Mouse (Mus musculus) MEL (cell line): ENCODE measurements around the gene Prlhr. TPM values are rescaled to one million over a fixed set of nuclear protein-coding genes. Genes with fewer than 3 reads are reported as not detected.

Experiments
- DNase-seq: peaks from one replicate; pipeline ENCODE4 v3.0.0; 2011; ENCODE audit warnings: low read depth, low spot score
- H3K27ac ChIP-seq: 2 replicates; pipeline ENCODE4 v1.5.1; 2012; ENCODE audit warnings: low read depth, mild to moderate bottlenecking, control low read depth, low read length, moderate library complexity; ENCODE audit not compliant: control insufficient read depth
- H3K27me3 ChIP-seq, 2 experiments: fragments of 150-350 bp in 1 of 2; sonication (generic) in 1 of 2; 2 replicates each; pipeline ENCODE4 v1.6.1; 2012; ENCODE audit warnings: low read length in 2 of 2, mild to moderate bottlenecking in 2 of 2, improper control_type of control experiment in 1 of 2, moderate library complexity in 1 of 2; ENCODE audit not compliant: insufficient read depth in 2 of 2, control insufficient read depth in 1 of 2
- H3K36me3 ChIP-seq, 2 experiments: 2 replicates each; pipeline ENCODE4 v1.6.1; 2012 to 2014; ENCODE audit warnings: low read length in 2 of 2, improper control_type of control experiment in 1 of 2, inconsistent platforms in 1 of 2, mild to moderate bottlenecking in 1 of 2; ENCODE audit not compliant: insufficient read depth in 2 of 2, control insufficient read depth in 1 of 2
- H3K4me1 ChIP-seq, 2 experiments: fragments of 150-350 bp in 1 of 2; sonication (generic) in 1 of 2; 2 replicates each; pipeline ENCODE4 v1.6.1; 2012; ENCODE audit warnings: low read length in 2 of 2, improper control_type of control experiment in 1 of 2, mild to moderate bottlenecking in 1 of 2; ENCODE audit not compliant: insufficient read depth in 2 of 2, control insufficient read depth in 1 of 2
- H3K4me3 ChIP-seq, 2 experiments: fragments of 150-350 bp in 1 of 2; sonication (generic) in 1 of 2; 2 replicates each; pipeline ENCODE4 v1.5.1; 2012; ENCODE audit warnings: low read depth in 2 of 2, low read length in 2 of 2, mild to moderate bottlenecking in 2 of 2, moderate library complexity in 2 of 2, control low read depth in 1 of 2, improper control_type of control experiment in 1 of 2; ENCODE audit not compliant: control insufficient read depth in 1 of 2, insufficient read depth in 1 of 2
- H3K79me2 ChIP-seq: 2 replicates; pipeline ENCODE4 v1.6.1; 2012; ENCODE audit warnings: mild to moderate bottlenecking, low read length, moderate library complexity; ENCODE audit not compliant: control insufficient read depth, poor library complexity, insufficient read depth
- H3K9ac ChIP-seq: 2 replicates; pipeline ENCODE4 v1.6.1; 2012; ENCODE audit warnings: low read depth, mild to moderate bottlenecking, control low read depth, low read length, moderate library complexity; ENCODE audit not compliant: control insufficient read depth, poor library complexity, severe bottlenecking
- H3K9me3 ChIP-seq: fragments of 150-350 bp; sonication (generic); replicated peaks from 2 replicates; pipeline ENCODE4 v1.6.1; 2012; ENCODE audit warnings: mild to moderate bottlenecking, low read length, improper control_type of control experiment, moderate library complexity; ENCODE audit not compliant: insufficient read depth
- BHLHE40 ChIP-seq: IDR thresholded peaks from 2 replicates; pipeline ENCODE4 v1.6.1; 2012; ENCODE audit warnings: low read depth, mild to moderate bottlenecking, inconsistent platforms, low read length, improper control_type of control experiment, borderline replicate concordance
- CHD2 ChIP-seq: IDR thresholded peaks from 2 replicates; pipeline ENCODE4 v1.6.1; 2011; ENCODE audit warnings: low read length, improper control_type of control experiment
- CTCF ChIP-seq, 3 experiments: IDR thresholded peaks in 2 of 3; conservative IDR thresholded peaks in 1 of 3; 2 replicates each; pipeline ENCODE4 v1.5.1; 2011 to 2012; ENCODE audit warnings: low read length in 3 of 3, low read depth in 2 of 3, mild to moderate bottlenecking in 2 of 3, improper control_type of control experiment in 1 of 3, inconsistent platforms in 1 of 3, mixed read lengths in 1 of 3, moderate library complexity in 1 of 3; ENCODE audit not compliant: control insufficient read depth in 1 of 3, insufficient read depth in 1 of 3, poor library complexity in 1 of 3, severe bottlenecking in 1 of 3
- ELF1 ChIP-seq: IDR thresholded peaks from 2 replicates; pipeline ENCODE4 v1.6.1; 2014; ENCODE audit warnings: low read depth, mild to moderate bottlenecking, inconsistent platforms, low read length, improper control_type of control experiment, moderate library complexity
- EP300 ChIP-seq, 2 experiments: IDR thresholded peaks; 2 replicates each; pipeline ENCODE4 v1.6.1; 2011; ENCODE audit warnings: improper control_type of control experiment in 2 of 2, low read length in 2 of 2, low read depth in 1 of 2, mild to moderate bottlenecking in 1 of 2
- ETS1 ChIP-seq: IDR thresholded peaks from 2 replicates; pipeline ENCODE4 v1.6.1; 2012; ENCODE audit warnings: low read depth, mild to moderate bottlenecking, inconsistent platforms, low read length, improper control_type of control experiment, moderate library complexity
- GABPA ChIP-seq: IDR thresholded peaks from 2 replicates; pipeline ENCODE4 v1.6.1; 2012; ENCODE audit warnings: low read depth, mild to moderate bottlenecking, inconsistent platforms, low read length, improper control_type of control experiment, moderate library complexity
- GATA1 ChIP-seq: IDR thresholded peaks from 2 replicates; pipeline ENCODE4 v1.6.1; 2011; ENCODE audit warnings: low read depth, low read length, improper control_type of control experiment
- JUND ChIP-seq: IDR thresholded peaks from 2 replicates; pipeline ENCODE4 v1.6.1; 2011; ENCODE audit warnings: low read depth, mild to moderate bottlenecking, improper control_type of control experiment, low read length
- MXI1 ChIP-seq: IDR thresholded peaks from 2 replicates; pipeline ENCODE4 v1.6.1; 2011; ENCODE audit warnings: mild to moderate bottlenecking, low read depth, low read length, improper control_type of control experiment
- MYB ChIP-seq: IDR thresholded peaks from 2 replicates; pipeline ENCODE4 v1.6.1; 2011; ENCODE audit warnings: mild to moderate bottlenecking, low read depth, low read length, improper control_type of control experiment
- MYC ChIP-seq: IDR thresholded peaks from 2 replicates; pipeline ENCODE4 v1.6.1; 2011; ENCODE audit warnings: low read depth, mild to moderate bottlenecking, low read length, improper control_type of control experiment, moderate library complexity
- POLR2A ChIP-seq, 2 experiments: IDR thresholded peaks; 2 replicates each; pipeline ENCODE4 v1.6.1; 2011 to 2012; ENCODE audit warnings: low read length in 2 of 2, mild to moderate bottlenecking in 2 of 2, control low read depth in 1 of 2, improper control_type of control experiment in 1 of 2, low read depth in 1 of 2, moderate library complexity in 1 of 2; ENCODE audit not compliant: control insufficient read depth in 1 of 2, insufficient read depth in 1 of 2, poor library complexity in 1 of 2
- POLR2AphosphoS2 ChIP-seq: IDR thresholded peaks from 2 replicates; pipeline ENCODE4 v1.6.1; 2011; ENCODE audit warnings: low read length, improper control_type of control experiment
- POLR2AphosphoS5 ChIP-seq: IDR thresholded peaks from 2 replicates; pipeline ENCODE4 v1.6.1; 2012; ENCODE audit warnings: low read depth, borderline replicate concordance, mild to moderate bottlenecking, inconsistent platforms, low read length, moderate library complexity, mixed read lengths
- RAD21 ChIP-seq: IDR thresholded peaks from 2 replicates; pipeline ENCODE4 v1.6.1; 2011; ENCODE audit warnings: mild to moderate bottlenecking, low read depth, low read length, improper control_type of control experiment
- RCOR1 ChIP-seq: IDR thresholded peaks from 2 replicates; pipeline ENCODE4 v1.6.1; 2012; ENCODE audit warnings: low read depth, mild to moderate bottlenecking, inconsistent platforms, low read length, improper control_type of control experiment
- SIN3A ChIP-seq: IDR thresholded peaks from 2 replicates; pipeline ENCODE4 v1.6.1; 2012; ENCODE audit warnings: low read length, improper control_type of control experiment, inconsistent platforms
- SMC3 ChIP-seq: IDR thresholded peaks from 2 replicates; pipeline ENCODE4 v1.6.1; 2011; ENCODE audit warnings: low read depth, low read length, improper control_type of control experiment
- TAL1 ChIP-seq: IDR thresholded peaks from 2 replicates; pipeline ENCODE4 v1.6.1; 2012; ENCODE audit warnings: mild to moderate bottlenecking, inconsistent platforms, low read length, moderate library complexity, mixed read lengths
- UBTF ChIP-seq: IDR thresholded peaks from 2 replicates; pipeline ENCODE4 v1.6.1; 2012; ENCODE audit warnings: low read depth, mild to moderate bottlenecking, inconsistent platforms, low read length, improper control_type of control experiment, moderate library complexity, borderline replicate concordance; ENCODE audit not compliant: insufficient read depth
- USF1 ChIP-seq: IDR thresholded peaks from 2 replicates; pipeline ENCODE4 v1.6.1; 2014; ENCODE audit warnings: low read depth, mild to moderate bottlenecking, inconsistent platforms, low read length, improper control_type of control experiment, moderate library complexity
- ZKSCAN1 ChIP-seq: IDR thresholded peaks from 2 replicates; pipeline ENCODE4 v1.6.1; 2012; ENCODE audit warnings: low read depth, mild to moderate bottlenecking, inconsistent platforms, low read length, improper control_type of control experiment, moderate library complexity
- ZMIZ1 ChIP-seq: IDR thresholded peaks from 2 replicates; pipeline ENCODE4 v1.6.1; 2012; ENCODE audit warnings: low read depth, mild to moderate bottlenecking, inconsistent platforms, low read length, improper control_type of control experiment, moderate library complexity
- polyA plus RNA-seq, 2 experiments: library from polyadenylated mRNA; stranded (reverse) in 1 of 2; unstranded in 1 of 2; fragments of >175 nt in 1 of 2; fragments of >200 nt in 1 of 2; gene quantifications; 2 replicates each; pipeline versions ENCODE4 v1.2.1 to v1.2.4; 2012; ENCODE audit warnings: low replicate concordance in 2 of 2, low read depth in 1 of 2; ENCODE audit not compliant: insufficient read length in 2 of 2, insufficient read depth in 1 of 2, missing spikeins in 1 of 2
- total RNA-seq: library from RNA; depleted of rRNA; stranded (reverse); fragments of 300-350 nt; gene quantifications from 2 replicates; pipeline ENCODE4 v1.2.3, GENCODE M21; 2012

Prlhr gene
- total and polyA plus RNA-seq, 3 experiments: not detected

GRCm38 (mm10) chr19:60440531-60440930 is 27.6 kb downstream of the Prlhr start (continued):
- TF ChIP-seq MYC (no peak), POLR2AphosphoS5 (no peak), UBTF (no peak), TAL1 (no peak)
- TF ChIP-seq, all 39 proteins: peak for 0

- TF ChIP-seq POLR2AphosphoS5: no peak
- no peak for TF ChIP-seq SIN3A
- TF ChIP-seq USF1: no peak
- TF ChIP-seq RCOR1: no peak
- no peak for TF ChIP-seq POLR2AphosphoS2
- TF ChIP-seq ZMIZ1: no peak
- TF ChIP-seq POLR2A (IDR thresholded peaks at IDR 0.05; ENCODE audit: control insufficient read depth in 1 of 2, insufficient read depth in 1 of 2, low read depth in 1 of 2, low read length in 2 of 2, poor library complexity in 1 of 2): no peak
- no peak for TF ChIP-seq GABPA
- TF ChIP-seq MXI1: no peak
- no peak for TF ChIP-seq JUND
- no peak for TF ChIP-seq MYB
- no peak for TF ChIP-seq BHLHE40
- no peak for TF ChIP-seq ETS1
- H3K79me2 ChIP-seq: no peaks in the 10 kb centered on the region
- H3K27ac ChIP-seq: no peak overlapping the region
- no peak for DNase-seq
- no peak overlapping the region for H3K9ac ChIP-seq
- H3K4me3 ChIP-seq: no peak overlapping the region
- 0 out of 4 replicates have a peak, but pooled peaks cover 0 to 2% of the 10 kb centered on the region in 2 experiments for H3K27me3 ChIP-seq
- no peaks in the 10 kb centered on the region for H3K36me3 ChIP-seq
- H3K9me3 ChIP-seq: no peaks in the 10 kb centered on the region
- no peaks in the 10 kb centered on the region for H3K4me1 ChIP-seq
These were observed 28.0 kb downstream of the Prlhr start for GRCm38 (mm10) chr19:60440083-60440482.

- H3K27me3 ChIP-seq: 0 out of 4 replicates have a peak, but pooled peaks cover 0 to 2% of the 10 kb centered on the region in 2 experiments
- TF ChIP-seq CHD2: no peak
- TF ChIP-seq ELF1: no peak
- no peak for TF ChIP-seq GATA1
- no peak for TF ChIP-seq EP300 (IDR thresholded peaks at IDR 0.05; ENCODE audit: low read depth in 1 of 2, low read length in 2 of 2)
- TF ChIP-seq RAD21: peak; percentile 20
- no peak for TF ChIP-seq ZKSCAN1
- TF ChIP-seq POLR2AphosphoS2: no peak
- no peak for TF ChIP-seq GABPA
- TF ChIP-seq SMC3: peak; percentile 27; the same call in 1 of the 2 replicates
- TF ChIP-seq CTCF (IDR thresholded peaks at IDR 0.05 in 2 of 3, conservative IDR thresholded peaks at IDR 0.05 in 1 of 3; ENCODE audit: control insufficient read depth in 1 of 3, insufficient read depth in 1 of 3, low read depth in 2 of 3, low read length in 3 of 3, poor library complexity in 1 of 3, severe bottlenecking in 1 of 3): peak; percentile 52 to 79 (median 55)
- no peak for TF ChIP-seq SIN3A
- TF ChIP-seq JUND: no peak
- TF ChIP-seq MXI1: no peak
These were observed 30.4 kb downstream of the Prlhr start for GRCm38 (mm10) chr19:60437566-60438241.

More at GRCm38 (mm10) chr19:60437566-60438241, 30.4 kb downstream of the Prlhr start:
- Histone ChIP-seq H3K27ac (no peak overlapping the region), H3K4me1 (no peaks in the 10 kb centered on the region), H3K79me2 (no peaks in the 10 kb centered on the region), H3K9ac (no peak overlapping the region), H3K4me3 (no peak overlapping the region), H3K36me3 (no peaks in the 10 kb centered on the region), H3K9me3 (no peaks in the 10 kb centered on the region)
- DNase-seq: peak; percentile 54
